In genomic region chrX:36898931-36899330, GRCm38 (mm10) we compare ENCODE assay signal across 8 mouse cellular contexts. TPM values are rescaled to one million over a fixed set of nuclear protein-coding genes. Genes with fewer than 3 reads are reported as not detected.
DNase-seq lines count a peak whose midpoint lies in the region; ATAC-seq and TF ChIP-seq lines count a peak whose summit lies in the region.
"Not testable (repeated sequence)": the region's sequence is repeated elsewhere in the genome, so short reads cannot be mapped to it uniquely, and the experiment has no call there.

No protein-coding gene starts in this region.

- TF ChIP-seq EP300 in heart, adult 2 months (IDR thresholded peaks at IDR 0.05; ENCODE audit: insufficient read depth, low read depth, low read length); lung, postnatal 0 days (IDR thresholded peaks at IDR 0.05): not testable (repeated sequence)

- TF ChIP-seq CTCF in brain, embryonic 14.5 days (IDR thresholded peaks at IDR 0.05; ENCODE audit: borderline replicate concordance, extremely low read depth, insufficient read depth, insufficient read length) = 0 out of 2 replicates have a peak, but pooled peaks have one; percentile 1
- TF ChIP-seq CTCF in heart, adult 2 months (IDR thresholded peaks at IDR 0.05) = peak; percentile 66
- peak; percentile 52 for TF ChIP-seq CTCF in lung, postnatal 0 days (IDR thresholded peaks at IDR 0.05)

- H3K4me2 ChIP-seq in lung, postnatal 0 days (replicated peaks; ENCODE audit: low read depth, low read length) = not testable (repeated sequence)

- not testable (repeated sequence) for H3K9ac ChIP-seq in heart, adult 2 months (ENCODE audit: low read depth, low read length); lung, postnatal 0 days (replicated peaks; ENCODE audit: low read depth)

- H3K4me1 ChIP-seq in heart, adult 2 months (ENCODE audit: control insufficient read depth, insufficient read depth, low read length); lung, postnatal 0 days (ENCODE audit: insufficient read depth, low read depth, low read length): not testable (repeated sequence)

- WGBS in heart, adult 2 months = 53% methylated on average over 1 of the region's 1 CpGs
- 27% methylated on average over 1 of the region's 1 CpGs for WGBS in lung, postnatal 0 days

- not testable (repeated sequence) for H3K27ac ChIP-seq in heart, adult 2 months; lung, postnatal 0 days (ENCODE audit: low read length)

- not testable (repeated sequence) for ATAC-seq in lung, postnatal 0 days

- intact Hi-C loops in heart, adult 2 months (cut with DNase I) = not testable (repeated sequence)

- H3K4me3 ChIP-seq in heart, adult 2 months; lung, postnatal 0 days (ENCODE audit: low read depth, low read length): not testable (repeated sequence)

- not testable (repeated sequence) for H3K36me3 ChIP-seq in heart, adult 2 months (ENCODE audit: control insufficient read depth, insufficient read depth, low read length); lung, postnatal 0 days (ENCODE audit: insufficient read depth, low read length)

- not testable (repeated sequence) for H3K27me3 ChIP-seq in heart, adult 2 months (ENCODE audit: control insufficient read depth, insufficient read depth, low read length); lung, postnatal 0 days (replicated peaks; ENCODE audit: insufficient read depth, low read length)

- TF ChIP-seq POLR2A in brain, embryonic 14.5 days (IDR thresholded peaks at IDR 0.05; ENCODE audit: borderline replicate concordance, extremely low read depth, insufficient read depth, insufficient read length, poor library complexity, severe bottlenecking); heart, adult 2 months (IDR thresholded peaks at IDR 0.05; ENCODE audit: insufficient read depth, low read depth, low read length): not testable (repeated sequence)

- peak; percentile 54 for DNase-seq in CD4-positive helper T cell, adult 2 months (ENCODE audit: low read depth, low spot score)
- peak; percentile 54 for DNase-seq in NIH3T3 (ENCODE audit: low read depth)
- peak; percentile 2 for DNase-seq in brain, embryonic 14.5 days (ENCODE audit: low read depth)
- not testable (repeated sequence) for DNase-seq in heart, adult 2 months
- DNase-seq in kidney, postnatal 10 days = peak; percentile 10
- peak; percentile 27 for DNase-seq in lung, postnatal 0 days (ENCODE audit: low spot score)
- peak; percentile 26 for DNase-seq in retina, embryonic 14.5 days (ENCODE audit: low spot score)
- DNase-seq in thymus, postnatal 4 days = peak; percentile 38

- H3K79me2 ChIP-seq in heart, adult 2 months (replicated peaks; ENCODE audit: control insufficient read depth, insufficient read depth, low read length) = not testable (repeated sequence)

- H3K9me3 ChIP-seq in lung, postnatal 0 days (ENCODE audit: low read length) = not testable (repeated sequence)

RNA-seq across cellular contexts. Expression of gene Nkrf, which starts 3.8 kb away (rescaled TPM):
- 9.4 and 15.1 TPM in 2 replicates for polyA plus RNA-seq in brain, embryonic 14.5 days (2012; rRNA removed)
- 1 to 10 TPM; 3.0 to 3.3 TPM for total RNA-seq in heart, adult 2 months (2021)
- 0.74 and 1.6 TPM in 2 replicates for polyA plus RNA-seq in heart, adult 2 months (2012; rRNA removed)
- polyA plus RNA-seq in lung, postnatal 0 days (2015; fragmentation: Nextera tagmentation; extraction: Ambion mirVana) = 0.97 and 1.0 TPM in 2 replicates

RNA-seq across cellular contexts. Expression of gene C330007P06Rik, which starts 25.0 kb away (rescaled TPM):
- 11.5 and 14.7 TPM in 2 replicates for polyA plus RNA-seq in brain, embryonic 14.5 days (2012; rRNA removed)
- 10 to 100 TPM; 15.7 to 17.4 TPM for total RNA-seq in heart, adult 2 months (2021)
- polyA plus RNA-seq in heart, adult 2 months (2012; rRNA removed) = 7.4 and 9.7 TPM in 2 replicates
- 21.2 and 23.9 TPM in 2 replicates for polyA plus RNA-seq in lung, postnatal 0 days (2015; fragmentation: Nextera tagmentation; extraction: Ambion mirVana)

RNA-seq across cellular contexts. Expression of gene Ube2a, which starts 25.2 kb away (rescaled TPM):
- polyA plus RNA-seq in brain, embryonic 14.5 days (2012; rRNA removed) = 41.7 and 43.8 TPM in 2 replicates
- total RNA-seq in heart, adult 2 months (2021) = 10 to 100 TPM; 62.6 to 76.5 TPM
- 39.4 and 65.7 TPM in 2 replicates for polyA plus RNA-seq in heart, adult 2 months (2012; rRNA removed)
- polyA plus RNA-seq in lung, postnatal 0 days (2015; fragmentation: Nextera tagmentation; extraction: Ambion mirVana) = 176 and 189 TPM in 2 replicates

Comparison
In these comparisons a context has a peak if more than half of its experiments do, and no peak if none do; other contexts are left out.
1. CTCF ChIP-seq: peak in every context shown above with its lines; median percentile 66 in heart, adult 2 months; 52 in lung, postnatal 0 days; 1 in brain, embryonic 14.5 days.